Mouse (Mus musculus) ZHBTc4 (cell line): ENCODE measurements around the gene Maml2.

Experiments used
- DNase-seq: peaks from one replicate; pipeline ENCODE4 v3.0.0-alpha.2; 2011; ENCODE audit warnings: low read depth, low spot score

Gene Maml2

DNA sequence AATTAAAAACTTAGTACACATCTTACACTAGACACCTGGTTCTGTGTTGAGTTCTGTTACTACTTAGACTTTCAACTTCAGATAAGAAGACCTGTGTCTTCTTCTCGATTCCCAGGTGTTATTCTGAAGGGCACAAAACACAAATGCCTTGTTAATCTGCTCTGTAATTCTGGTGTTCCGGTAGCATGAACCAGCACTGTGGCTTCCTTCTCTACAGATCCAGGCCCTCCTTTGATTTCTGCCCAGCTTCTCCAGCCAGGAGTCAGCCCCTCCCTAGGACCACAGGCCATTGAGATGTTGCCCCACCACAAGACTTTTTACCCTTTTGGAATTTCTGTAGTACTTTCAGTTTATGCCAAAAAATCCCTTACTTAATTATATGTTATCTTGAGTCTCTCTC, 196.0 kb downstream of the Maml2 start:
- no peak for DNase-seq

DNA sequence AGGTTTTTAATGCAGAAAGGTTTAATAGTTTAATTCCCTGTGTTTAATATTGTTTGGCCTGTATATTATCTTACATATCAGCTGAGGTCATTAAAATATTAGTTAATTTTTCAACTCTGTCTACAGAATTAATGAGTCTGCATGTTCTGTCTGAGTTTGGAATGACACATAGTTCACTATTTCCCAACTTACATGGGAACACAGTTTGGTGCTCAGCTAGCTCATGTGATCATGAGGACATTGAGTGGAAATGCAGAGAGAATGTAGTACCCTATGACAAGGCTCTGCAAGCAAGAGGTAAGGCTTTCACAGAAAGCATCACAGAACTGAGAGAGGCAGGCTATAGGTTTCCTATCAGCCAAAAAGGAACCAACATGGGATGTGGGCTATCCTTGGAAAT, 197.8 kb downstream of the Maml2 start:
- no peak for DNase-seq

DNA sequence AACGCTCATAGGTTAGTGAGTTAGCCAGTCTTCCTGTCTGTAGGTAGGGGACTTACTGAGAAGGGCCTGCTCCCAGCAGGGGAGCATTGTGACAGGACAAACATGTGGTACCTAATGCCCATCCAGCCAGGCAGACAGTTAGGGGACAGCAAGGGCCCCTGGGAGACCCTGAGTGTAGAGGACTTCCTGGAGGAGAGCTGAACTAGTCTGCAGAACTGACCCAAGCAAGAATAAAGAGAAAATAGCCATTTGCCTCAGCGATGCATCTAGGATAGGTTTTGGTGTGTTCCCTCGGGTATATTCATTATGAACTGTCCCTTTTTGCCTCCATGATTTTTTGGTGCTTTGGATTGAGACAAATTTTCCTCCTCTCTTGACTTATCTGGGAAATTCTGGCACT, 199.3 kb downstream of the Maml2 start:
- DNase-seq = no peak

DNA sequence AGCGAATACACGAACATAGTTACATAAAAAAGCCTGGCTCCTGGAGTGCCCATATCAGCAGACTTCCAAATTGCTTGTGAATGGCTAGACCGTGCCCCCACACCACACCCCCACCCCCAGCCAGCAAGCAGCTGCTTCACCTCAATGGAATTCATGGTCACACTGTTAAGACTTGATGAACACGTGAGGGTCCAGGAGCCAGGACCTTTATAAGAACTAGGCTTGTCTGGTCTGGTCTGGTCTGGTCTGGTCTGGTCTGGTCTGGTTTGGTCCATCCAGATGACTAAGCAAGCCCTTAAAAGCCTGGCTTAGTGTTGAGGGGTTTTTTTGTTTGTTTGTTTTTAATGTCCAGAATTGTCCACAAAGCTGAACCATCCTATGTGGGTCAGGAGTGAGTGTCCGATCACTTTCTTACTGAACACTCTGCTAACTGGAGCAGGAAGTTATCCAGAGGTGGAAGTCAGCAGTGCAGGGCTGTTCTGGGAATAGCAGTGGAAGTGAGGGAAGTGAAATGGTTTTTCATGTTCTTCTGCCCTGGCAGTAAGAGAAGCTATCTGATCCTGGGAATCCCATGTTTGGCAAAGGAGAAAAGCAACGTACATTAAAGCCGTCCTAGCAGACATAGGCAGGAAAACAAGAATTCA, 200.1 kb downstream of the Maml2 start:
- peak; percentile 89 for DNase-seq

DNA sequence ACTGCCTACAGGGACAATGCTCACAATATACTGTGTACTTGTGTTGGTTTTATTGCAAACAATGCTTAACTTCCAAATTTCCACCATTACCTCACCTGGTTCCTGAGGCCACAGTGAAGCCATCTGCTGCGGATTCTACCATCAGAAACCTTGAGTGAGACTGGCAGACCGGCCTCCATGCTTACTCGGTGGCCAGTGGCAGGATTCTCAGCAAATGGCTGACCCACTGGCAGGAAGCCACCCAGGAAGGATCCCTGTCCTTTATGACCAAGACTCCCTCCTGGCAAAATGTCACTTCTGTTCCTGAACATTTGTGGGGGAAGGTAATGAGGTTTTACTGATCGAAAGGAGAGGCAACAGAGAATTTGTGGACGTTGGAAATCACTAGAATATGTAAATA, 202.3 kb downstream of the Maml2 start:
- no peak for DNase-seq

DNA sequence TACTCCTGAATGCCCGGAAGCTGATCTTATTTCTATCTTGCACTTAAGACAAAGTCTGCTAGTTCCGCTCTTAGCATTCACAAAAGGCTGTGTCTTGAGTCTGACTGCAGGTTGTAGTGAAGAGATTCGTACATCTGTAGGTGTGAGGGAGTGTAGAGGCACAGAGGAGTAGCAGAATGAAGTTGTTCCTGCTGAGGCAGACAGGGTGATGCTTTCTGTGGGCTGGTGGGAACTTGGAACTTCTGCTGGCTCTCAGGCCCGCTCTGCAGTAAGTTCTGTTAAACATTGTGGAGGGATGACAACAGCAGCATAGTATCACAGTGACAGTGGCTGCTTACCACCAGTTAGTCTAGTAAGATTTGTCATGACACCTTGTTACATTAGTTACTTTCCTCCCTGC, 207.3 kb downstream of the Maml2 start:
- no peak for DNase-seq

DNA sequence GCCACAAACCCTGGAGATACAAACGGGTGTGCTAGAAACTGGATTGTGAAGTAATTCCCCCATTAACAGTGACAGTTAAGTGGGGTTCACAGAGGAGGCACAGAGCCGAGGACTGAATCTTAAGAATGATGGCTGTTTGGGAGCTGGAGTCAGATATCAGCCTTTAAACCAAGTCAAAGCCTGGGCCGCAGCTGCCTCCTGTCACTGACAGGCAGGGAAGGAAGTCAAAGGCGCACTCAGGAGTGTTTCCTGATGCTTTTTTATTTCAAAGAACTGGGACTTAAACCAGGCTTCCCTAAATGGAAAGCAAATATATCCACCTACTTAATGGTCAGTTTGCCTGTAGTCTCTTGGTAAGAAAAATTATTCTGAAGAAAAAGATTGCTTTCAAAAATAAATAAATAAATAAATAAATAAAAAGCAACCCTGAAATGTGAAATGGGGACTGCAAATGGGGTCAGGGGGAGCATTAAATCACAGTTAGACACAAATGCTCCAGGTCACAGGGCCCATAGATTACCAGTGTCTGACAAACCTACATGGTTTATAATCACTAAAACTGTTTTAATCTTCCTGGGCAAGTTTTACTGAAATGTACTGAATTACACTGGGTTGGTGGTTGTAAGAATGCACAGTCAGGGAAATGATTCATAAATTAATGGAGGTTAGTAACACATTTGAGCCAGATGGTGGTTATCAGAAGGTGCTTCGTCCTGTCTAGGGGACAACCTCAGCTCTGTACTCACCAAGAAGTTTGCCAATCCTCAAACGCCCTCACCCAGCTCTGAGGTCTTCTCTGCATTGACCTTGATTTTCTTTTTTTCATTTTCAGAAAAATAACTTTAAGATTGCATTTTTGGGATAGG, 209.4 kb downstream of the Maml2 start:
- no peak for DNase-seq

DNA sequence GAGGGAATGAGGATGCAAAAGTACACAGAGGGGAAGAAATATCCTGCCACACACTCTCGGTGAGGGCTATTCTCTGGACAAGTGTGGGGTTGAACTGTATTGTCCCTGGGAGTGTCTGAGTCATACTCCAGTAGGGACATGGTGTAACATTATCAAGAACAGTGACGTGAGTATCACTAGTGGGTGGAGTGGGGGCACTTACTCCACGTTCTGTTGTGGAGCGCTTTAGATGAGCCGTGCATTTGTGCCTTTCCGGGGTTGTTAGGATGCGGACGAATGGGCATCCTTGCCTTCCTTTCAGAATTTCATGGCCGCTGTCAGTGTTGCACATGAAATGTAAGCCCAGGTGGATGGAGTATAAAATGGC, 210.0 kb downstream of the Maml2 start:
- no peak for DNase-seq

DNA sequence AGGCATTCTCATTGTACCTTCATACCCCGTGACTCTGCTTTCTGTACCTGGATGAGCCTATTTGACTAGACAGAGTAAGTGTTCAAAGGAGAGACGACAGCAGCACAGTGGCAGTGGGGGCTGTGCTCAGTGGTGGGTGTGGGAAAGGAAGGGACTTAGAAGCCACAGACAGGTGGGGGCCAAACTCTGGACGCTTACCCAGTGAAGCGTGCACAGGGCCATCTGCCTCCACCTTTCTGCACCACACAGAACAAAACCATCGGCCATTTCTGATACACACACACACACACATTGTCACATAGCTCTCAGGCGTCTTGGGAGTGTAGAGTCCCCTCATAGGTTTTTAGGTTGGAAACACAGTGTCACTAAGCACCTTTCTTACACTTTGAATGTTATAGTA, 212.0 kb downstream of the Maml2 start:
- DNase-seq = no peak

DNA sequence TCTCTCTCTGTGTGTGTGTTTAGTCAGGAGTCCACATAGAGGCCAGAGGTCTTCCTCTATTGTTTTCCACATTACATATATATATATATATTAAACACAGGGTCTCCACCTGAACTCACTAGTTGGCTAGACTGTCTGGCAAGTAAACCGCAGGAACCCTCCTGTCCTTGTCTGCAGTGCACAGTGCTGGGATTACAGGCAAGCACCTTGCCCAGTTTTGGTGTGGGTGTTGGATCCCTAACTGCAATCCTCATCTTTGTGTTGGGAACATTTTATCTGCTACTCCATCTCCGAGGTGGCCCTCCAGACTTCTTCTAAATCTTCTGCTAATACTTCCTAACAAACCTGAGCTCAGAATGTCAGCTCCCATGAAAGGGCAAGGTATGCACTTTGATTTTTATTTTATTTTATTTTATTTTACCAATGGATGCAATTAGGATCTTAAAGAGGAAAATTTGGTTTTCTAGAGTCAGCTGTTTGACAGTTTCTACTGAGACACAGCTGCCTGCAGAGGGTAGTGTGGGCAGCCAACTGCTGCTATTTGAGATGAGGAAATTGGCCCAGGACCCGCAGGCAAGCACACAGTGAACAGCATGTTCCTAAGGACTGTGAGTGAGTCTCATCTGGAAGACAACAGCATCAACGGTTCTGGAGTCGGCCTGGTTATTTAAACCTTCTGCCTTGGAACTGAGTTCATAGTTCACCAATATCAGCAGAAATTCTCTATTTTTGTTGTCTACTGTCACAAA, 213.0 kb downstream of the Maml2 start:
- no peak for DNase-seq

DNA sequence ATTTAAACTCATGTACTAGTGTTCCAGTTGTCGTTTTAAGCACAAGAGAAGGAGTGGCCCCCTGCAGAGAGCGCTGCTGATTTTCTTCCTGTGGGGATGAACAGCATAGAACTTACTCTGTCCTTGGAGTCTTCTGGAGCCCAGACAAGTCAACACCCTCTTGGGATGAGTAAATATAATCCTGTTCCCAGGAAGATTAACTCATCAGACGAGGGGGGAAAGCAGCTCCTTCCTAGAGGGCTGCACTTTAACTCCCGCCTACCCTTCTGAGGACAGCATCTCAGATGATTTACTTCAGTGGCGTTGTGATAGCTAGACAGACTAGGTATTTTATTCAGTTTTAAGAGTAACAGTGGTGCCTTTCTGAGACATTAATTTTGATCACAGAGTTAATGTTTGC, 215.4 kb downstream of the Maml2 start:
- no peak for DNase-seq

DNA sequence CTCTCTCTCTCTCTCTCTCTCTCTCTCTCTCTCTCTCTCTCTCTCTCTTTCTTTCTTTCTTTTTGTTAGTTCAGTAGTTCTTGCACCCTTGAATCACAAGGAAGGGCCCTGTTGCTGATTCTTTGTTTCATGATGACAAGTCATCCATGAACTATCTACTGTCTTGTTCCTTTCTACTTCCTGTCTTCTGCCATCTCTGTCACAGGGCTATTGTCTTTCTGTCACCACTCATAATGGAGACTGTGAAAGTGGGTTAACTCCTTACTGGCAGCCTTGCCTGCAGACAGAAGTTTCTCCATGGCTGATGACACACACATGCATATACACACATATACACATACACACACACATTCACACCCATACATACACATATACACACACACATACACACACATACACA, 216.7 kb downstream of the Maml2 start:
- no peak for DNase-seq

DNA sequence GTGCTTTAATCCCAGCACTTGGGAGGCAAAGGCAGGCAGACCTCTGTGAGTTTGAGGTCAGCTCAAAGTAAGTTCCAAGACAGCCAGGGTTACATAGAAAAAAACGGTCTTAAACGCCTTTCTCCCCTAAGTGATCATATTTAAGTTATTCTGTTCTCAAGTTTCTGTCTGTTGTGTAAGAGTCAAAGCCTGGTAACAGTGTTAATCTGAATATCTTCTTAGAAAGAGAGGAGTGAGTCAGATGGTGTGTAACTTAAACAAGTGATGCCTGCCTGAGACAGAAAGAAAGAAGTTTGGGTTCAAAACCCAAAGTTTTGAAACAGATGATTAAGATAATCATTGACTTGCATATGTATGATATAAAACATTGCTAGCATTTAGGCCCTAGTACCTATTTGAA, 218.2 kb downstream of the Maml2 start:
- no peak for DNase-seq

DNA sequence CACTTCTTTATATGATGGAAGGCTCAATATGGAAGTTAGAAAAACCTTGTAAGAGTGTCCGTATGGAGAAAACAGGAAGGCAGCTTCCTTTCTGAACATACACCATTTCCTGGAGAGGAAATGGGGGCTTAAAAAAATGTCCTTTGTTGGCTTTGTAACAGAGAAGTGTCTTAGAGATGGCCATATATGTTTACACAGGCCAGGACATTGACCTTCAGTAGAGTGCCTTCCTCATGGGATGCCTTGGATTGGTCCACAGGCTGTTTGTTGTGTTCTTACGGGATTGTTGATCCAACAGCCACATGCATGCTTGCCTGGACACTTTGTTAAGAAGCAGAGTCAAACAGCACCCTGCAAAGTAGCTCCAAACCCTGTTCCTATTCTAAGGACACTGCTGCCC, 220.3 kb downstream of the Maml2 start:
- no peak for DNase-seq

DNA sequence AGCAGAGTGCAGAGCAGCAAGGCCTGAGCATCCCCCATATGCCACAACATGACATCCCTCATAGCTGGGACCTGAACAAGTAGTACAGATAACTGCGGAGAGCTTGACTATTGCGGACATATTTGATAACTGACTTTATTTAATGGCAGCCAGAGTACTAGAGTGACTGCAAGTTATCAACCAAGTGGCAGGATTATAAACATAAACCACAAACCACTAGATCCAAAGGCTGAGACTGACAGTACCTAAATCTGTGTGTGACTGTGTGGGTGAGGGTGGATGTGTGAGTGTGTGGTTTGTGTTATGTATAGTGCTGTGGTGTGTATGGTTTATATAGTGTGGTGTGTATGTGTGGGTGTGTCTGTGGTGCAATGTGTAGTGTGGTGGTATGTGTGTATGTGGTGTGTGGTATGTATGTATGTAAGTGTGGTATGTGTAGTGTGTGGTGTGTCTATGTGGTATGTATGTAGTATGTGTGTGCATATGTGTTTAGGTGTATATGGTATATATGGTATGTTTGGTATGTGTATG, 220.7 kb downstream of the Maml2 start:
- no peak for DNase-seq

DNA sequence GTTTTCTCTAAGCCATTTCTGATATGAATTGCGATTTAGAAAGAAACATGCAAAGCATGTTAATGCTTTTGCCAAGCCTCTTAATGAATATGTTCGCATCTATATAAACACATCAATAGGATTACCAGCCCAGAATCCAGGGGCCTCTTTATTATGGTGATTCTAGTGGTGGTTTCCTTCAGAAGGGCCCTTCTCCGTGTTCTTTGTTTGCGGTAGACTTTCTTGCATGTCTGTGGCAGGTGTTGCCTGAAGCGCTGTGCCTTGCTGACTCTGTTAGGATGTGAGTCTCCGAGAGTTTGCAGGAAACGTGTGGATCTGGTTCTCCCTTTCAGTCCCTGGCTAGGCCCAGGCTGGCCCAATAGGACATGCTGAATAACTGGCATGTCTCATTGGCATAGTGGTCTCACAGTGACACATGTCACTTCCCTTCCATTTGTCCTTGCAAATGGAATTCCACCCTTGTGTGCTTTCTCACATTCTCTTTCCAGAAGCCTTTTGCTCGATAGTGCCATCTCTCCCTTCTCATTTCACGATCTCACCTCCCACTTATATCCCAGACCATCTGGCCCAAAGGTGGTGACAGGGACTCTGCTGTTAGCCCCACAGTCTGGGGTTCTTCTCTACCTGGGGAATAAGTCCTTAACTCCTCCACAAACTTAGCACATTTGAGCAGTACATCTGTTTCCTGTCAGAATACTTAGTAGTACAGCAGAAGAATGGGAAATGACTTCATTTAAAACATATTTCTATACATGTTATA, 224.5 kb downstream of the Maml2 start:
- peak; percentile 71 for DNase-seq

DNA sequence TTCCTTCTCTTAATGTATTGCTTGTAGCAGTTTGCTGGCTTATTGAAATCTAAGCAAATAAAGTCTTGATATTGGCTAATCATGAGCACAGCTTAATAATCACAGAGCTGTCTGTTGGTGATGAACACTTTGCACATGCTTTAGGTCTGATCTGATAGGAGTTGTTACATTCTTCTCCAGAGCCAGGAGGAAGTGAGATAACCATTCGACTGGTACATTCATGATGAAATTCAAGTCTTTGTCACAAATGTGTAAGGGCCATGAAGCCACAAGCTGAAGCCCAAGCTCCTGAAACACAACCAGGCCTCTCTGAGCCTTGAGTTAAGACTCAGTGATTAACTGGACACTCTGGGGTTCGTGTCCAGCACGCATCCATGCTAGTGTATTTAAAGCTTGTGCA, 225.3 kb downstream of the Maml2 start:
- no peak for DNase-seq

DNA sequence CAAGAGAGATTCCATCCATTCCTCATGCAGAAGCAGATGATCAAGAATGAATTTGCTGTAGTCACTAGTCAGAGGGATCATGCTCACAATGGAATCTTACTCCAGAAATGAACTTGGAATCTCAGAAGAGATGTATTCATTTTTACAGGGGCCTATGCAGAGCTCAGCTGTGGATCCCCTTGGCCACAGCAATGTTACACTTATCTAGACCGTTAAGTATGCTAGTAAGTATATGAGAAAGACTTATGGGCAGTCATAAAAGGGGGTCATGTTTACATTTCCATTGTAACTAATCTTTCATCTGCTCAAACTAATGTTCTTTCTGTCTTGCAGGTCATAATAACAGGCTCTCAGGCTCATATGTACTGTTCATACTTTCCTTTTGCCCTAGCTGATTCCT, 227.3 kb downstream of the Maml2 start:
- no peak for DNase-seq

DNA sequence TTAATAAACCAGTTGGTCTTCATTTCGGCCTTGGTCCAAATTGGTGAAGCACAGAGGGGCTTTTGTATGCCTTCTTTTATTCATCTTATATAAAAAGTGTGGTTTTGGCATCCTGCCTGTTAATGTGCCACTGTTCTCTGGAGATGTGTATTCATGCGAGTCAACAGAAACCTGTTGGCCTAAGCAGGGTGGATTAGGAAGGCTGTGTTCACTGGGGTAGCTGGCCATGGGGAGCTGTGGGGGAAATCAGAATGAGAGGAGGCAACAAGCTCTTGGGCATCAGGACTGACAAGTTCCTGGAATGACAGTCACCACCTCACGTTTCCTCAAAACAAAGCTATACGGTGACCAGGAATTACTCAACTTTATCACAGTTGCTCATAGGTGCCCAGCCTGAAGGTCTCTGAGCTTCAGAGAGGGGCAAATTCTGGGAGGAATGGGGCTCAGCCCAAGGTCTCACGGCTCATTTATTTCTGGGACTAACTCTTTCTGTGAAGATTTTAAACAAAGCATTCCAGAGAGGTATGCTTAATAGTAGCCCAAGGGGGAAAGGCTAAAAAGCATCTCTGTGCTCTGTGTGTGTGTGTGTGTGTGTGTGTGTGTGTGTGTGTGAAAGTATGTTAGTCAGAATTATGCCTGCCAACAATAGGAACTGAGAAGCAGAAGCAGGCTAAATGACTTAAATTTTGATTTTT, 228.0 kb downstream of the Maml2 start:
- no peak for DNase-seq

DNA sequence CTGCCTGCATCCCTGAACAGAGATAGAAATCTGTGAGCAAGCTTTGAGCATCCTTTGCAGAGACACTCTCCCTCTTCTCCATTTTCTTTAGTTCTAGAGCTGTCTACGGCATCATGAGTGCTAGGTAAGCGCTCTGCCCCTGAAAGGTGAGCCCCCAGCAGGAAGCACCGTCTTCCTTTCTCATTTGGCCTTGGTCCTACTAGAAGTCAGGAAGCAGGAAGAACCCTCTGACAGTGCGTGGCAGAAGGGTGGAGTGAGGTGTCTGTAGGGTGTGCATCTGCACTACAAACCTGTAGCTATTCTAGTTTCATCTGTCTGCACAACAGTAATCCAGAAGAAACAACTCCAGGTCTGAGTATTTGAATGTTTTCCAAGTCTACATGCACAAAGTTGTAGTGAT, 232.8 kb downstream of the Maml2 start:
- no peak for DNase-seq

DNA sequence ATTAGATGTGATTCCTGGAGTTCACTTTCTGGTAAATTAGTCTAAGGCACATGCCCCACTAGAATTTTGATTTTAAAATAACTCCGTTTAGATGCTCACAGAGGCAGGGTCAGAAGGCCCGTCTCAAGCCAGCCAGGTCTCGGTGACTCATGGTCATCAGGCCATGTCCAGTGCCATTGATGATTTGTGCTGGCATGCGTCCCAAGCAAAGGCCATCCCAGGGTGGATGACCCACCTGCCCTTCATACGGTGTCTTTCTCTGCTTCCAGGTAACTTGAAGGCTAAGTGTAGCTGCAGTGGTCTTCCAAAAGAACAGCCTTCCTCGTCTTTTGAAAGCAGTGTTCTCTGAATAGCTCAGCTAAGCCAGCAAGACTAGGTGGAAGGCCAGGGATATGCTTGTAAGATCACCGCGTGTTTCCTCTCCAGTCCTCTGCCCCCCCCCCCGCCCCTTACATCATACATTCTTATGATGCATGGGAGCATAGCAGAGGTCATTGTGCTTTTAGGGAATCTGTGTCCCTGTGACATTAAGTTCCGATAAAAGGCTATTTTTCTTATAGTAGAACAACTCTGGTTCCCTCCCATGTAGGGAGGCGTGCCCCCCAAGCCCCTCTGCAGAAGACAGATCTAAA, 235.4 kb downstream of the Maml2 start:
- no peak for DNase-seq
